Mouse (Mus musculus): Measurements from ENCODE around the gene Adgrf2. TPM values are rescaled to one million over a fixed set of nuclear protein-coding genes. Genes with fewer than 3 reads are reported as not detected.

Adgrf2 gene
- polyA plus RNA-seq, 1 experiment from 2014 or later: 0.17 TPM

- 90% methylated on average over 6 of the region's 6 CpGs for WGBS
- H3K36me3 ChIP-seq (replicated peaks; ENCODE audit: control insufficient read depth, insufficient read depth): no peaks in the 10 kb centered on the region
- H3K27ac ChIP-seq: no peak overlapping the region
- ATAC-seq (ENCODE audit: low FRiP score): no peak
- H3K27me3 ChIP-seq (ENCODE audit: control insufficient read depth, insufficient read depth, low read length): no peaks in the 10 kb centered on the region
- H3K9me3 ChIP-seq (ENCODE audit: control insufficient read depth, low read length): no peaks in the 10 kb centered on the region
- no peaks in the 10 kb centered on the region for H3K4me1 ChIP-seq (replicated peaks; ENCODE audit: control insufficient read depth, insufficient read depth, low read length)
- H3K4me3 ChIP-seq (replicated peaks; ENCODE audit: low read length): no peak overlapping the region
- no peak overlapping the region for H3K9ac ChIP-seq
- no peak overlapping the region for H3K4me2 ChIP-seq (replicated peaks)
- no peak for DNase-seq (ENCODE audit: low spot score)
Observed at GRCm38 (mm10) chr17:42738794-42739193, 3.2 kb downstream of the Adgrf2 start.

GRCm38 (mm10) chr17:42717161-42717560, 24.8 kb downstream of the Adgrf2 start:
- Histone ChIP-seq H3K4me2 (replicated peaks) (no peak overlapping the region), H3K9ac (no peak overlapping the region), H3K27me3 (ENCODE audit: control insufficient read depth, insufficient read depth, low read length) (no peaks in the 10 kb centered on the region), H3K27ac (no peak overlapping the region), H3K4me3 (replicated peaks; ENCODE audit: low read length) (no peak overlapping the region), H3K9me3 (ENCODE audit: control insufficient read depth, low read length) (no peaks in the 10 kb centered on the region), H3K4me1 (replicated peaks; ENCODE audit: control insufficient read depth, insufficient read depth, low read length) (no peaks in the 10 kb centered on the region), H3K36me3 (replicated peaks; ENCODE audit: control insufficient read depth, insufficient read depth) (no peaks in the 10 kb centered on the region)
- DNase-seq (ENCODE audit: low spot score): no peak
- no peak for ATAC-seq (ENCODE audit: low FRiP score)
- WGBS: 53% methylated on average over 3 of the region's 3 CpGs

DNA sequence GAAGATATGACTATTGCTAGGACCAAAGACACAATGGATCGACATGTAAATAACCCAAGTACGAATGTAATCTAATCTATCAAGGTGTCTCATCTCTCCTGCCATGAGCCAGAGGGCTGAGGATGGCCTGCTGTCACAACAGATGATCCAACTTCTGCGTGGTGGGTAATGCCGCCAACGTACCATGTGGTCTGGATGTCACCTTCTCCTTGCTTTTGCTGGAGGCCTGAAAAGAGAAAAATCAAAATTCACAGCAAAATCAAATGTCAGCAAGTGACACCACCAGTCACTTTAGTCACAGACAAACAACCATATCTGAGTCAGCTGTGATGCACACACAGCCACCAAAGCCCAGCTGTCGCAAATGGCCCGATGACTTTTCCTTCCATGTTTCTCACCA, 27.0 kb downstream of the Adgrf2 start:
- no peaks in the 10 kb centered on the region for H3K36me3 ChIP-seq (replicated peaks; ENCODE audit: control insufficient read depth, insufficient read depth)
- H3K4me3 ChIP-seq (replicated peaks; ENCODE audit: low read length): no peak overlapping the region
- no peak overlapping the region for H3K27ac ChIP-seq
- no peak for ATAC-seq (ENCODE audit: low FRiP score)
- H3K9me3 ChIP-seq (ENCODE audit: control insufficient read depth, low read length): no peaks in the 10 kb centered on the region
- no peak overlapping the region for H3K4me2 ChIP-seq (replicated peaks)
- no peak overlapping the region for H3K9ac ChIP-seq
- WGBS: 96% methylated on average over 7 of the region's 7 CpGs
- H3K4me1 ChIP-seq (replicated peaks; ENCODE audit: control insufficient read depth, insufficient read depth, low read length): no peaks in the 10 kb centered on the region
- DNase-seq (ENCODE audit: low spot score): no peak
- no peaks in the 10 kb centered on the region for H3K27me3 ChIP-seq (ENCODE audit: control insufficient read depth, insufficient read depth, low read length)

DNA sequence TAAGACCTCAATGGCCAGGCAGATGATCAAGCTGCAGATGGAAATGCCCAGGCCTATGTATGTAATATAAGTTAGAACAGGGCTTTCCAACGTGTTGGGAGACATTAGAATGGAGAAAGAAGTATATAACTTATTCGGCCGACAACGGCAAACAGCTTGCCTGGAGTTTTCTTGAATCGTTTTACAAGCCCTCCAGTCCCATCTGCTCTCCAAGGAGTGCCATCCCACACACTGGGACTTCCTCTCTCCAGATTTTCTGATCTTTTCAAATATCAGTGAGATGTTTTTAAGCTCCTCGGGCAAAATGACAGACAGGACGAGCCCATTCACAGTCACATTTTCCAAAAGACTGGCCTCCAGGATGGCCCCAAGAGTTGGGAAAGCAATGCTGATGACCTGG, 31.3 kb downstream of the Adgrf2 start:
- no peak overlapping the region for H3K9ac ChIP-seq
- ATAC-seq (ENCODE audit: low FRiP score) (no peak), DNase-seq (ENCODE audit: low spot score) (no peak)
- no peaks in the 10 kb centered on the region for H3K4me1 ChIP-seq (replicated peaks; ENCODE audit: control insufficient read depth, insufficient read depth, low read length)
- no peaks in the 10 kb centered on the region for H3K27me3 ChIP-seq (ENCODE audit: control insufficient read depth, insufficient read depth, low read length)
- H3K27ac ChIP-seq: no peak overlapping the region
- no peaks in the 10 kb centered on the region for H3K9me3 ChIP-seq (ENCODE audit: control insufficient read depth, low read length)
- H3K4me2 ChIP-seq (replicated peaks): no peak overlapping the region
- WGBS: 88% methylated on average over 7 of the region's 7 CpGs
- no peaks in the 10 kb centered on the region for H3K36me3 ChIP-seq (replicated peaks; ENCODE audit: control insufficient read depth, insufficient read depth)
- H3K4me3 ChIP-seq (replicated peaks; ENCODE audit: low read length): no peak overlapping the region

- Histone ChIP-seq H3K4me1 (replicated peaks; ENCODE audit: control insufficient read depth, insufficient read depth, low read length) (no peaks in the 10 kb centered on the region), H3K4me3 (replicated peaks; ENCODE audit: low read length) (no peak overlapping the region), H3K4me2 (replicated peaks) (no peak overlapping the region), H3K9me3 (ENCODE audit: control insufficient read depth, low read length) (no peaks in the 10 kb centered on the region), H3K27ac (no peak overlapping the region), H3K36me3 (replicated peaks; ENCODE audit: control insufficient read depth, insufficient read depth) (no peaks in the 10 kb centered on the region), H3K27me3 (ENCODE audit: control insufficient read depth, insufficient read depth, low read length) (no peaks in the 10 kb centered on the region), H3K9ac (no peak overlapping the region)
- no peak for ATAC-seq (ENCODE audit: low FRiP score)
- WGBS: 90% methylated on average over 4 of the region's 4 CpGs
- DNase-seq (ENCODE audit: low spot score): no peak
Observed at GRCm38 (mm10) chr17:42705611-42706010, 36.4 kb downstream of the Adgrf2 start.

GRCm38 (mm10) chr17:42702198-42702597, 39.8 kb downstream of the Adgrf2 start:
- Histone ChIP-seq H3K27ac (no peak overlapping the region), H3K4me3 (replicated peaks; ENCODE audit: low read length) (no peak overlapping the region), H3K36me3 (replicated peaks; ENCODE audit: control insufficient read depth, insufficient read depth) (no peaks in the 10 kb centered on the region), H3K9me3 (ENCODE audit: control insufficient read depth, low read length) (no peaks in the 10 kb centered on the region), H3K4me1 (replicated peaks; ENCODE audit: control insufficient read depth, insufficient read depth, low read length) (no peaks in the 10 kb centered on the region), H3K9ac (no peak overlapping the region), H3K27me3 (ENCODE audit: control insufficient read depth, insufficient read depth, low read length) (no peaks in the 10 kb centered on the region), H3K4me2 (replicated peaks) (no peak overlapping the region)
- DNase-seq (ENCODE audit: low spot score) (no peak), ATAC-seq (ENCODE audit: low FRiP score) (no peak)
- 92% methylated on average over 9 of the region's 9 CpGs for WGBS

GRCm38 (mm10) chr17:42694730-42695129, 47.2 kb downstream of the Adgrf2 start:
- ATAC-seq (ENCODE audit: low FRiP score) (no peak), DNase-seq (ENCODE audit: low spot score) (no peak)
- H3K27ac ChIP-seq: no peak overlapping the region
- H3K27me3 ChIP-seq (ENCODE audit: control insufficient read depth, insufficient read depth, low read length): no peaks in the 10 kb centered on the region
- no peak overlapping the region for H3K9ac ChIP-seq
- no peak overlapping the region for H3K4me3 ChIP-seq (replicated peaks; ENCODE audit: low read length)
- H3K4me1 ChIP-seq (replicated peaks; ENCODE audit: control insufficient read depth, insufficient read depth, low read length): no peaks in the 10 kb centered on the region
- H3K36me3 ChIP-seq (replicated peaks; ENCODE audit: control insufficient read depth, insufficient read depth): no peaks in the 10 kb centered on the region
- 89% methylated on average over 4 of the region's 4 CpGs for WGBS
- no peak overlapping the region for H3K4me2 ChIP-seq (replicated peaks)
- no peaks in the 10 kb centered on the region for H3K9me3 ChIP-seq (ENCODE audit: control insufficient read depth, low read length)

- WGBS: 93% methylated on average over 10 of the region's 10 CpGs
- Histone ChIP-seq H3K27ac (no peak within 1 kb of the TSS), H3K27me3 (ENCODE audit: control insufficient read depth, insufficient read depth, low read length) (no peaks in the 10 kb centered on the region), H3K4me2 (replicated peaks) (no peak within 1 kb of the TSS), H3K9me3 (ENCODE audit: control insufficient read depth, low read length) (no peaks in the 10 kb centered on the region), H3K4me3 (replicated peaks; ENCODE audit: low read length) (no peak within 1 kb of the TSS), H3K9ac (no peak within 1 kb of the TSS), H3K4me1 (replicated peaks; ENCODE audit: control insufficient read depth, insufficient read depth, low read length) (no peaks in the 10 kb centered on the region), H3K36me3 (replicated peaks; ENCODE audit: control insufficient read depth, insufficient read depth) (no peaks in the 10 kb centered on the region)
- ATAC-seq (ENCODE audit: low FRiP score): no peak
- no peak for DNase-seq (ENCODE audit: low spot score)
Observed at GRCm38 (mm10) chr17:42692136-42692535, 49.8 kb downstream of the Adgrf2 start, which contains the start of gene Adgrf4. Gene Adgrf4 (minus strand): TSS chr17:42692284.

DNA sequence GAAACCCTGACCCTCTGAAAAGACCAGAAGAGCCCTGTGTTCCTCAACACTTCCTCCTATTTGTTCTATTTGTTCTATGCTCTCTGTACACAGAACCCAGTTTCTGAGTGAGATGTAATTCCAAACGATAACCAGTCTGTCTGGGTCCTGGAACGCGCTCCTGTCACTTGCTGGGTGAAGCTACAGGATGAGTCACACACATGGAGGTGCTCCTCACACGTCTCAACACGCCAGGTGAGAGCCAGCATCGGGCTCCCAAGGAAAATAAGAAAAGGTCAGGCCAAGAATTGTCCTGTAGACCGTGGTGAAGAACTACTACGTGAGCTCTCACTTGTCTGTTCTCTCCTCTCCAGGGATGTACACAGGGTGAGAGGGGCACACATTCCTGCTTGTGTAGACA, 51.4 kb downstream of the Adgrf2 start:
- 90% methylated on average over 8 of the region's 8 CpGs for WGBS
- Histone ChIP-seq H3K27me3 (ENCODE audit: control insufficient read depth, insufficient read depth, low read length) (no peaks in the 10 kb centered on the region), H3K9ac (no peak overlapping the region), H3K27ac (no peak overlapping the region), H3K9me3 (ENCODE audit: control insufficient read depth, low read length) (no peaks in the 10 kb centered on the region), H3K4me1 (replicated peaks; ENCODE audit: control insufficient read depth, insufficient read depth, low read length) (no peaks in the 10 kb centered on the region), H3K4me2 (replicated peaks) (no peak overlapping the region), H3K4me3 (replicated peaks; ENCODE audit: low read length) (no peak overlapping the region), H3K36me3 (replicated peaks; ENCODE audit: control insufficient read depth, insufficient read depth) (no peaks in the 10 kb centered on the region)
- ATAC-seq (ENCODE audit: low FRiP score) (no peak), DNase-seq (ENCODE audit: low spot score) (no peak)
